Mouse (Mus musculus) neural tube, embryonic 15.5 days (tissue): ENCODE results near the gene Acap2. TPM values are rescaled to one million over a fixed set of nuclear protein-coding genes. Genes with fewer than 3 reads are reported as not detected.

Experiments
- ATAC-seq: fragments of 200-750 bp; cut with Nextera tagmentation; 2 replicates; pipeline ENCODE4 v1.8.0; 2017; ENCODE audit warnings: mild to moderate bottlenecking, moderate TSS enrichment, moderate library complexity; ENCODE audit not compliant: low FRiP score
- H3K27ac ChIP-seq: fragments of 300-500 bp; sonication (generic); replicated peaks from 2 replicates; pipeline ENCODE4 v1.5.1; 2015; ENCODE audit warnings: mild to moderate bottlenecking, inconsistent platforms
- H3K27me3 ChIP-seq: fragments of 300-500 bp; sonication (generic); replicated peaks from 2 replicates; pipeline ENCODE4 v1.6.1; 2015; ENCODE audit warnings: inconsistent platforms
- H3K36me3 ChIP-seq: fragments of 300-500 bp; sonication (generic); 2 replicates; pipeline ENCODE4 v1.6.1; 2015; ENCODE audit warnings: inconsistent platforms
- H3K4me1 ChIP-seq: fragments of 300-500 bp; sonication (generic); 2 replicates; pipeline ENCODE4 v1.6.1; 2015; ENCODE audit warnings: inconsistent platforms
- H3K4me2 ChIP-seq: fragments of 300-500 bp; sonication (generic); 2 replicates; pipeline ENCODE4 v1.6.1; 2015; ENCODE audit warnings: inconsistent platforms, mild to moderate bottlenecking, moderate library complexity
- H3K4me3 ChIP-seq: fragments of 300-500 bp; sonication (generic); replicated peaks from 2 replicates; pipeline ENCODE4 v1.5.1; 2015; ENCODE audit warnings: mild to moderate bottlenecking, inconsistent platforms
- H3K9ac ChIP-seq: fragments of 300-500 bp; sonication (generic); replicated peaks from 2 replicates; pipeline ENCODE4 v1.6.1; 2015; ENCODE audit warnings: mild to moderate bottlenecking, inconsistent platforms
- H3K9me3 ChIP-seq: fragments of 300-500 bp; sonication (generic); replicated peaks from 2 replicates; pipeline ENCODE4 v1.6.1; 2016; ENCODE audit warnings: inconsistent platforms
- WGBS: fragments of 180-500 bp; shearing (Covaris S2); methylation state at CpG from one replicate; pipeline ENCODE4 v1.1.7; 2015; ENCODE audit warnings: mixed read lengths; 5-methylcytosine and 5-hydroxymethylcytosine counted together
- polyA plus RNA-seq: library from polyadenylated mRNA; unstranded; fragments of >200 nt; fragmentation: Nextera tagmentation; extraction: Ambion mirVana; gene quantifications from 2 replicates; pipeline ENCODE4 v1.2.1, GENCODE M21; 2015

Gene Acap2
- polyA plus RNA-seq, 1 experiment from 2014 or later = 10.4 TPM

- peaks cover 25% of the 10 kb centered on the region for H3K36me3 ChIP-seq
These were observed 72.9 kb downstream of the Acap2 start for GRCm38 (mm10) chr16:31128116-31128515.

GRCm38 (mm10) chr16:31124991-31125390 lies 76.1 kb downstream of the Acap2 start:
- peaks cover 27% of the 10 kb centered on the region; the same call in 1 of the 2 replicates for H3K36me3 ChIP-seq
- WGBS = 79% methylated on average over 5 of the region's 5 CpGs
- no peak overlapping the region for H3K27ac ChIP-seq
- ATAC-seq = no peak
- no peak overlapping the region for H3K9ac ChIP-seq
- H3K27me3 ChIP-seq = no peaks in the 10 kb centered on the region
- no peaks in the 10 kb centered on the region for H3K4me1 ChIP-seq
- no peak overlapping the region for H3K4me3 ChIP-seq
- no peaks in the 10 kb centered on the region for H3K9me3 ChIP-seq
- no peak overlapping the region for H3K4me2 ChIP-seq

More at GRCm38 (mm10) chr16:31128116-31128515, 72.9 kb downstream of the Acap2 start:
- H3K4me2 ChIP-seq = no peak overlapping the region
- H3K4me1 ChIP-seq = no peaks in the 10 kb centered on the region
- WGBS = 87% methylated on average over 5 of the region's 5 CpGs
- no peak for ATAC-seq
- no peak overlapping the region for H3K4me3 ChIP-seq
- H3K27ac ChIP-seq = no peak overlapping the region
- no peak overlapping the region for H3K9ac ChIP-seq
- H3K9me3 ChIP-seq = no peaks in the 10 kb centered on the region
- no peaks in the 10 kb centered on the region for H3K27me3 ChIP-seq

DNA sequence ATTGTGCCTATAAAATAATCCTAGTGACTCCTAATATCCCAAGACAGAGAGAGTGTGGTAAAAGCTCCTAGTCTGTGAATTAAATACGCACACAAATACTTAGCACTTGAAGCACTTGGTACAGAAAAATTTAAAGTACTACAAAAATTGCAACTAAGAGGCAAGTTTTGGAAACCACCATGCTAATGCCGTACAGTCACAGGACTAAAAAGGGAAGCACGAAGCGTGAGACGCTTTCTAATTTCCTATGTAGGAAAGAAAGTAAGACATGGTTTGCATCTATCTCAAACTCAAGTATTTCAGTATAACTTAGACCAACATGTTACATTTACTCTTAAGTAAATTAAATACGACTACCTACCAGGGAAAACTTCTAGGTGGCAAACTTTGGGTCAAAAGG lies 79.4 kb downstream of the Acap2 start:
- H3K27ac ChIP-seq = no peak overlapping the region
- H3K4me1 ChIP-seq = no peaks in the 10 kb centered on the region
- ATAC-seq = no peak
- no peaks in the 10 kb centered on the region for H3K27me3 ChIP-seq
- no peak overlapping the region for H3K4me3 ChIP-seq
- peaks cover 26% of the 10 kb centered on the region for H3K36me3 ChIP-seq
- WGBS = 90% methylated on average over 6 of the region's 6 CpGs
- no peak overlapping the region for H3K9ac ChIP-seq
- no peak overlapping the region for H3K4me2 ChIP-seq
- no peaks in the 10 kb centered on the region for H3K9me3 ChIP-seq

DNA sequence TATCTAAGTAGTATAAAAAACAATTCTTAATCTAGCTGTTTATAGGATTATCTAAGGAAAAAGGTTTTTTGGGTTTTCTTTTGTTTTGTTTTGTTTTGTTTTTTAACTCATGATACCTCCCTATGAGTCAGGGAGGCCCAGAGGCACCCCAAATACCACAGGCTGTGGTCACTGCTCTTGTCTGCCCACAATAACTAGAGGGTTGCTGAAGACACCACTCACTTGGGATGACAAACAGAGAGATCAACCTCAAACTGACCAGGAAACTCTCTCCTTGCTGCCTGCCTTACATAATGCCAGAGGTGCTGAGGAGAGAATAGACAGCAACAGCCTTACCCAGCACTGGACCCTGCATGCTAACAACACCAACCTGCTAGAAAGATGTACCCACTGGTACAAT lies 87.4 kb downstream of the Acap2 start:
- no peak overlapping the region for H3K9ac ChIP-seq
- no peaks in the 10 kb centered on the region for H3K4me1 ChIP-seq
- H3K27ac ChIP-seq = no peak overlapping the region
- H3K27me3 ChIP-seq = no peaks in the 10 kb centered on the region
- no peak overlapping the region for H3K4me3 ChIP-seq
- ATAC-seq = no peak
- H3K4me2 ChIP-seq = no peak overlapping the region
- H3K36me3 ChIP-seq = peaks cover 40% of the 10 kb centered on the region
- 0 out of 2 replicates have a peak, but pooled peaks cover 3% of the 10 kb centered on the region for H3K9me3 ChIP-seq

GRCm38 (mm10) chr16:31101352-31101751 lies 99.7 kb downstream of the Acap2 start:
- 86% methylated on average over 2 of the region's 2 CpGs for WGBS
- Histone ChIP-seq H3K4me3 (no peak overlapping the region), H3K9ac (no peak overlapping the region), H3K4me1 (no peaks in the 10 kb centered on the region), H3K4me2 (no peak overlapping the region), H3K27ac (no peak overlapping the region), H3K27me3 (no peaks in the 10 kb centered on the region), H3K9me3 (no peaks in the 10 kb centered on the region), H3K36me3 (peaks cover 55% of the 10 kb centered on the region)
- ATAC-seq = no peak

GRCm38 (mm10) chr16:31099906-31100305 lies 101.1 kb downstream of the Acap2 start:
- WGBS = 91% methylated on average over 1 of the region's 1 CpGs
- H3K36me3 ChIP-seq = peaks cover 49% of the 10 kb centered on the region
- ATAC-seq = no peak

DNA sequence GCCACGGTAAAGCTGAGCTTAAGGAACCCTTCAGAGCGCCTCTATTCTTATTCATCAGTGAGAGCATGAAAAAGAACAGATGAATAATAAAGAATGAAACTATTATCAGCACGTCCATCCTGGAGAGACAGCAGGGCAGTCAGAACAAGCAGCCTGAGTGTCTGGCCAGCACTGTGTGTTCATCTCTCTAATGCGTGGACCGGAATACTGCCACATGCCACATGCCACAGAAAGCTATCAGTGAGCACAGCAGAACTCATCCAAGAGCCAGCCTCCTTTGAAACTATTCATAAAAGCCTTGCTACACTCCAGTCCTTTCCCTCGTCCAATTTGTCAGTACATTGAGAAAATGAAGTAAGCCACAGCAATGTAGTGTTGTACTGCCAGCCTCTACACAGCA lies 107.0 kb downstream of the Acap2 start:
- no peaks in the 10 kb centered on the region for H3K4me1 ChIP-seq
- 63% methylated on average over 6 of the region's 6 CpGs for WGBS
- H3K4me2 ChIP-seq = no peak overlapping the region
- ATAC-seq = no peak
- no peak overlapping the region for H3K4me3 ChIP-seq
- no peak overlapping the region for H3K27ac ChIP-seq
- no peaks in the 10 kb centered on the region for H3K27me3 ChIP-seq
- H3K9ac ChIP-seq = no peak overlapping the region
- peaks cover 11% of the 10 kb centered on the region for H3K36me3 ChIP-seq
- no peaks in the 10 kb centered on the region for H3K9me3 ChIP-seq

More at GRCm38 (mm10) chr16:31099906-31100305, 101.1 kb downstream of the Acap2 start:
- H3K27me3 ChIP-seq = no peaks in the 10 kb centered on the region
- H3K9me3 ChIP-seq = no peaks in the 10 kb centered on the region
- H3K4me3 ChIP-seq = no peak overlapping the region
- H3K27ac ChIP-seq = no peak overlapping the region
- no peaks in the 10 kb centered on the region for H3K4me1 ChIP-seq
- no peak overlapping the region for H3K9ac ChIP-seq
- no peak overlapping the region for H3K4me2 ChIP-seq

DNA sequence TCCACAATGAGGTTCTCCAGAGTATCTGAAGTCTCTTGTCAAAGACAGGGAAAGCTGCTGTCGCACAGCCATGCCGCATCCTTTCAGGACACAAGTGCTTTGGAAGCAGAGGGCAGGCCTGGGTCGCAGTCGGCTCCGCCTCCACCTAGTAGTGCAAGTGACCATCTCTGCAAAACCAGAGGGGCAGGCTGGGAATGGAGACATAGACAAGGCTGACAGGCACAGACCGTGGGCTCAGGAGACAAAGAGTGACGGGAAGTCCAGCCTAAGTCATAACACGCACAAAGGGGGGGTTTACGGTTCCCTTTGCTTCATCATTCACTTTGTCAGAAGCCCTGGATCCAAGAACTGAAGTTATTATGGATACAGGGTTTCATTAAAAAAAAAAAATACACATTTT lies 107.9 kb downstream of the Acap2 start:
- H3K4me2 ChIP-seq = no peak overlapping the region
- no peak overlapping the region for H3K9ac ChIP-seq
- ATAC-seq = no peak
- H3K4me3 ChIP-seq = no peak overlapping the region
- no peaks in the 10 kb centered on the region for H3K4me1 ChIP-seq
- 44% methylated on average over 9 of the region's 9 CpGs for WGBS
- H3K27ac ChIP-seq = no peak overlapping the region
- H3K9me3 ChIP-seq = no peaks in the 10 kb centered on the region
- H3K27me3 ChIP-seq = no peaks in the 10 kb centered on the region
- H3K36me3 ChIP-seq = peaks cover 7% of the 10 kb centered on the region; the same call in 1 of the 2 replicates

- no peak overlapping the region for H3K9ac ChIP-seq
- 69% methylated on average over 6 of the region's 6 CpGs for whole genome bisulfite sequencing
- H3K4me3 ChIP-seq = no peak overlapping the region
These were observed 119.2 kb downstream of the Acap2 start for GRCm38 (mm10) chr16:31081891-31082290.

GRCm38 (mm10) chr16:31081125-31081664 lies 119.8 kb downstream of the Acap2 start, which contains the start of gene Xxylt1:
Xxylt1 (minus strand) TSS chr16:31081432.
- Histone ChIP-seq H3K4me2 (peak within 1 kb of the TSS; percentile 94), H3K27me3 (no peaks in the 10 kb centered on the region), H3K9ac (peak within 1 kb of the TSS; percentile 69), H3K9me3 (no peaks in the 10 kb centered on the region), H3K4me3 (peak within 1 kb of the TSS; percentile 67), H3K4me1 (peaks cover 22% of the 10 kb centered on the region), H3K27ac (peak within 1 kb of the TSS; percentile 87), H3K36me3 (no peaks in the 10 kb centered on the region)
- under 1% methylated on average over 54 of the region's 54 CpGs for WGBS
- ATAC-seq = peak; percentile 99

More at GRCm38 (mm10) chr16:31081891-31082290, 119.2 kb downstream of the Acap2 start:
- H3K4me2 ChIP-seq = peak overlapping the region; percentile 94
- H3K9me3 ChIP-seq = no peaks in the 10 kb centered on the region
- no peak overlapping the region for H3K27ac ChIP-seq
- H3K36me3 ChIP-seq = no peaks in the 10 kb centered on the region
- H3K4me1 ChIP-seq = peaks cover 22% of the 10 kb centered on the region
- no peak for ATAC-seq
- no peaks in the 10 kb centered on the region for H3K27me3 ChIP-seq

DNA sequence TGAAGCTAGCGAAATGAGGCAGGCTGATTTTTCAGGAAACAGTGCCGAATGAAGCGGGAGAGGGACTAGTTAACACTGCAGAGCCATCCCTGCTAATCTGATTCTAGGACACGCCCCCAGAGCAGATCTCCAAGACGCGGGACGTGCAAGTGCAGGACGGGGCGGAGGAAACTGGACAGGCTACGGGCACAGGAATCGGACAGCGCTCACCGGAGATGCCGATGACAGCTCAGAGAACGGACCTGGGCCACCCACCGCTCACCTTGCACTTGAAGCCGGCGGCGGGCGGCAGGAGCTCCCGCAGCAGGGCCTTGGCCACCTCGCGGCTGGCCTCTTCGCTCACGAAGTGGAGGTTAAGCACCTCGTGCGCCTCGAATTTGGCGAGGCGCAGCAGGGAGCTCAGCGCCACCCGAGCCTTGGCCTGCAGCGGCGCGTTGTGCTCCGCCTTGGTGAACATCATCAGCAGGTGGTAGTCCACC lies 120.4 kb downstream of the Acap2 start:
- Histone ChIP-seq H3K36me3 (0 out of 2 replicates have a peak, but pooled peaks cover 2% of the 10 kb centered on the region), H3K4me1 (peaks cover 22% of the 10 kb centered on the region), H3K9ac (peak overlapping the region; percentile 69), H3K27ac (peak overlapping the region; percentile 87), H3K9me3 (no peaks in the 10 kb centered on the region), H3K4me2 (peak overlapping the region; percentile 94), H3K4me3 (peak overlapping the region; percentile 67), H3K27me3 (no peaks in the 10 kb centered on the region)
- peak; percentile 84 for ATAC-seq
- under 1% methylated on average over 36 of the region's 36 CpGs for WGBS

DNA sequence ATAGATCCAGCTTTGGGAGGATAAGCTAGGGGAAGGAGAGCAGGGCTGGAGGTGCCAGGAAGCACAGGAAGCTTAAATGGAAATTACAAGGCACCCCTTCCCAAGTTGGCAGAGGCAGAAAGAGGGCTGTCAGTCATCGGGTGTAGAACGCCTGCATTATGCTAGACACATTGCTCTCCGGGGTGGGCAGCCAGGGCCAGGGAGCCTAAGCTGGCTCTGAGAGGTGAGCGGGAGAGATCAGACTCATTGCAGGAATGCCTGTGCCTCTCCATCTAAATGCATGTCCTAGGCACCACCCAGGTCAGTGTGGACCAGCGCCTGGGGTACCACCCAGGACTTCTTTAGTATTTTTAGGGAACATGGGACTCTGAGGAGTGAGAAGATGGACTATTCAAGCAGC lies 123.6 kb downstream of the Acap2 start:
- H3K4me1 ChIP-seq = peaks cover 22% of the 10 kb centered on the region
- H3K9me3 ChIP-seq = no peaks in the 10 kb centered on the region
- H3K4me2 ChIP-seq = no peak overlapping the region
- H3K36me3 ChIP-seq = 0 out of 2 replicates have a peak, but pooled peaks cover 2% of the 10 kb centered on the region
- H3K9ac ChIP-seq = no peak overlapping the region
- no peaks in the 10 kb centered on the region for H3K27me3 ChIP-seq
- ATAC-seq = no peak
- H3K4me3 ChIP-seq = no peak overlapping the region
- WGBS = 94% methylated on average over 5 of the region's 5 CpGs
- no peak overlapping the region for H3K27ac ChIP-seq
